Mouse (Mus musculus): Measurements from ENCODE around the gene Ssh2.

DNA sequence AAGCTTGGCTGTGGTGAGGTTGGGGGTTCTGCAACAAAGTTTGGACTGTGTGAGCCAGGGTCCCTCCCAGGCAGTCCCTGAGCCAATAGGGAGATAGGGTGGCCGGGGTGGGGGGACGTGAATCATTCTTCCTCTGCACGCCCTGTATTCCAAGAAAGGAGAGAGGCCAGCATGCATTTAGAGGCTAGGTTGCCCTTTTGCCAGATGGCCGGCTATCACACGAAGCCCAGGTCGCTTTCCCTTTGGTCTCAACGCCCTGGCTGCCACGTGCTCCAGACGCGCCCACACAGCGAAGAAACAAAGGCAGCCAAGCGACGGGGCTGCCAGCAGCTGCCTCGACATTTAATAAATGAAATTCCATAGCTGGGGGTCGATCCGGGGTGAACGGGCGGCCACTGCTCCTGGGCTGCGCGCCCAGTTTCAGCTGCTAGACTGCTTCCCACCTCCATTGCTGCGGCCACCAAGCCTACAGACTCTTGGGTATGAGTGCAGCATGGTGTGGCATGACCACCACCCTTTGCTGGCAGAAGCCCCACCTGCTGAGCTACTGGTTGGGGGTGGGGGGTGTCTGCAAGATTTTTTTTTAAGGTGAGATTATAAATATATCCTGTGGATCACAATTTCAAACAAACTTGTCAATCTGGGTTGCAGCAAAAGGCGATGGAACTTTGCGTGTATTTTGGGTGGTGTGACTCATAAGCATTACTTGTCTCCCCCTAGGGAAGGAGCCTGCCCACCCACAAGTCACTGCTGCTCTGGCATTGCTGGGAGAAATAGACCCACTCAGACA lies 275.6 kb downstream of the Ssh2 start:
- TF ChIP-seq CTCF (conservative IDR thresholded peaks at IDR 0.05; ENCODE audit: insufficient read depth, insufficient read length, low read depth, low read length) = no peak
- TF ChIP-seq POLR2A (IDR thresholded peaks at IDR 0.05; ENCODE audit: low read depth, low read length) = no peak

All from kidney, adult 2 months (tissue).